Mouse (Mus musculus) forebrain, postnatal 0 days (tissue): ENCODE data around the gene Mrtfb. TPM values are rescaled to one million over a fixed set of nuclear protein-coding genes. Genes with fewer than 3 reads are reported as not detected.
A peak's percentile ranks its signal among the peaks of the same experiment; 100 is the strongest.

Source experiments
- ATAC-seq: fragments of 200-750 bp; cut with Nextera tagmentation; 2 replicates; pipeline ENCODE4 v1.8.0; 2017; ENCODE audit warnings: mild to moderate bottlenecking, moderate library complexity
- DNase-seq: peaks from one replicate; pipeline ENCODE4 v3.0.0-alpha.2; 2015
- H3K27ac ChIP-seq: fragments of 300-500 bp; sonication (generic); 2 replicates; pipeline ENCODE4 v1.5.1; 2014; ENCODE audit warnings: low read depth, mild to moderate bottlenecking, antibody characterized with exemption, low read length, moderate library complexity, mixed read lengths
- H3K27me3 ChIP-seq: fragments of 300-500 bp; sonication (generic); 2 replicates; pipeline ENCODE4 v1.6.1; 2014; ENCODE audit warnings: mild to moderate bottlenecking, low read length, mixed read lengths; ENCODE audit not compliant: insufficient read depth
- H3K36me3 ChIP-seq: fragments of 300-500 bp; sonication (generic); 2 replicates; pipeline ENCODE4 v1.6.1; 2014; ENCODE audit warnings: mild to moderate bottlenecking, moderate library complexity; ENCODE audit not compliant: insufficient read depth
- H3K4me1 ChIP-seq: fragments of 300-500 bp; sonication (generic); 2 replicates; pipeline ENCODE4 v1.6.1; 2014; ENCODE audit warnings: antibody characterized with exemption; ENCODE audit not compliant: insufficient read depth
- H3K4me2 ChIP-seq: fragments of 300-500 bp; sonication (generic); 2 replicates; pipeline ENCODE4 v1.6.1; 2014; ENCODE audit warnings: low read depth, mild to moderate bottlenecking, moderate library complexity
- H3K4me3 ChIP-seq: fragments of 300-500 bp; sonication (generic); 2 replicates; pipeline ENCODE4 v1.5.1; 2014; ENCODE audit warnings: low read depth, low read length, mixed read lengths
- H3K9ac ChIP-seq: fragments of 300-500 bp; sonication (generic); 2 replicates; pipeline ENCODE4 v1.6.1; 2014; ENCODE audit warnings: mild to moderate bottlenecking
- H3K9me3 ChIP-seq: fragments of 300-500 bp; sonication (generic); 2 replicates; pipeline ENCODE4 v1.6.1; 2016; ENCODE audit warnings: low read length
- CTCF ChIP-seq: sonication (generic); IDR thresholded peaks from 2 replicates; pipeline ENCODE4 v1.5.1; 2016; ENCODE audit warnings: antibody characterized with exemption, control low read depth, low read depth
- WGBS: fragments of 180-500 bp; shearing (Covaris S2); extraction: QIAGEN DNeasy Blood & Tissue Kit; methylation state at CpG from one replicate; pipeline ENCODE4 v1.1.7; 2014; 5-methylcytosine and 5-hydroxymethylcytosine counted together
- polyA plus RNA-seq: library from polyadenylated mRNA; unstranded; fragments of >200 nt; fragmentation: Nextera tagmentation; extraction: Ambion mirVana; gene quantifications from 2 replicates; pipeline ENCODE4 v1.2.1, GENCODE M21; 2015
- total RNA-seq: library from RNA; depleted of rRNA; stranded (reverse); fragments of >200 nt; gene quantifications from 2 replicates; pipeline ENCODE4 v1.2.3, GENCODE M21; 2014

Gene Mrtfb
- total and polyA plus RNA-seq, 2 experiments from 2014 or later: 21.9 to 32.3 TPM

DNA sequence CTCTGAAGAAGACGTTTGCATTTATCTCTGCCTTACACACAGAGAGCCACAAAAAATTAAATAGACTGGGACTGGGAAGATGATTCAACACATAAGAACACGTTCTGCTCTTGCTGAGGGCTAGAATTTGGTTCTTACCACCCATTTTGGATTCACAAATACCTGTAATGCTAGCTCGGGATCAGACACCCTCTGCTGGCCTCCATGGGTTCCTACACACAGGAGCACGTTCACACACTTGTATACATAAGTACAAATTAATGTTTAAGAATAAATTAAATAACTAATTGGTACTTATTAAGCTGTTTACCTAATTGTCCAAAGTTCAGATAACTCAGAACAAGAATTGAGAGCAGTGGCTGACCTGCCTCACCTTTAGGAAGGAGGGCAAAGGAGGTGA, 155.2 kb downstream of the Mrtfb start:
- H3K4me2 ChIP-seq: no peak overlapping the region
- DNase-seq (no peak), ATAC-seq (no peak)
- no peaks in the 10 kb centered on the region for H3K9me3 ChIP-seq
- H3K9ac ChIP-seq: no peak overlapping the region
- H3K4me3 ChIP-seq: no peak overlapping the region
- no peak for TF ChIP-seq CTCF
- WGBS: 96% methylated on average over 4 of the region's 4 CpGs
- no peak overlapping the region for H3K27ac ChIP-seq
- no peaks in the 10 kb centered on the region for H3K27me3 ChIP-seq
- H3K4me1 ChIP-seq: no peaks in the 10 kb centered on the region
- peaks cover 31% of the 10 kb centered on the region for H3K36me3 ChIP-seq

DNA sequence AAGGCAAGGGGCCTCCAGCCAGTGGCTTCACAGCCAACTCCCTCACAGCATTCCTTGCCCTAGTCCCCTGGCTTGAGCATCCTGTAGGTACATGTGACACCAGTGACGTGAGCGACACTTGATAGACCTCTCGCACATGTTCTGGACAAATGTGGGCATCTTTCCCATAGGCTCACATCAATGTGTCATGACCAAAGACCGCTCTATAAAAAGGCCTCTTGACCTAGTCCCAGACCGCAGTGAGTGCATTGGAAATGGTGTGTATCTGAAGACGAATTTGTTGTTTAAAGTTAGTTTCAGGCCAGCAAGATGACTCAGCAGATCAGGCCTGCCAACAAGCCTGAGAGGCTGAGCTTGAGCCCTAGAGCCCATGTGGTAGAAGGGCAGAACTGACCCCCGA, 158.3 kb downstream of the Mrtfb start:
- DNase-seq (no peak), ATAC-seq (no peak)
- TF ChIP-seq CTCF: no peak
- Histone ChIP-seq H3K4me3 (no peak overlapping the region), H3K27me3 (no peaks in the 10 kb centered on the region), H3K9me3 (no peaks in the 10 kb centered on the region), H3K4me2 (no peak overlapping the region), H3K4me1 (no peaks in the 10 kb centered on the region), H3K9ac (no peak overlapping the region), H3K27ac (no peak overlapping the region), H3K36me3 (peaks cover 20% of the 10 kb centered on the region)
- WGBS: 96% methylated on average over 7 of the region's 7 CpGs

DNA sequence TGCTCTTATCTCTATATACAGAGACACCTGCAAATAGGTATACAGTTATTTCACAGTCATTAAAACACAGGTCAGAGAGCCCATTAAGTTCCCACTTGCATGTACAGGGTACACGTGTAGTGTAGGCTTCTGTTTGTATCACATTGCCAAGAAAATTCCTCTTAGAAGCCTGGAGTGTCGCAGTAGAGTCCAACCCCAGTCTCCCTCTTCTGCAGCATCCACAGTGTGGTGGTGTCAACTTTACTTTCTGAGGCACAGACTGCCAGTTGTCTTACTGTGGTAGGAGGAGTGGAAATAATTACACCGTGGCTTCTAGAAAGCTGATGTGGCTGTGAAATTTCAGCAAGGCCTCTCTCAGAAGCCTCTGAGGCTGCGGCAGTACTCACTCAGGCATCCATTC, 158.7 kb downstream of the Mrtfb start:
- H3K27ac ChIP-seq: no peak overlapping the region
- H3K4me2 ChIP-seq: no peak overlapping the region
- no peak for ATAC-seq
- 89% methylated on average over 4 of the region's 4 CpGs for WGBS
- no peaks in the 10 kb centered on the region for H3K4me1 ChIP-seq
- H3K9me3 ChIP-seq: no peaks in the 10 kb centered on the region
- DNase-seq: no peak
- TF ChIP-seq CTCF: no peak
- no peaks in the 10 kb centered on the region for H3K27me3 ChIP-seq
- no peak overlapping the region for H3K4me3 ChIP-seq
- H3K9ac ChIP-seq: no peak overlapping the region
- H3K36me3 ChIP-seq: peaks cover 20% of the 10 kb centered on the region

DNA sequence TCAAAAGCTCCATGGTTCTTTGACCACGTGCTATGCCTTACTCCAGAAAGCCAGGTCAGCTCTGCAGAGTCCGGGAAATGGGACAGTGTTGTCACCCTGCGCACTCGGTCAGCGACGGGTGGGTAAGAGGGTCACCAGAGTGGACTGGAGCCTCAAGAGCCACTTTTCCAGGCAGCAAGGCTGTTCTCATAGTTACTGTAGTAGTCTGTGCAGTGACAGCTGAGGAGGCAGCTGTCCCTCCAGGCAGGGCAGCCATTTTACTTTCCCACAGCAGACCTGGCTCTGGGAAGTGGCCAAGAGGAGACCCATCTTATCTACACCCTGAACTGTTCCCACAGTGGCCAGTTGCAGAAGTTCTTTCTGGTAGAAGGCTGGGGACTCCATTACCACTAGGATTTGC, 159.2 kb downstream of the Mrtfb start:
- WGBS: 98% methylated on average over 6 of the region's 6 CpGs

DNA sequence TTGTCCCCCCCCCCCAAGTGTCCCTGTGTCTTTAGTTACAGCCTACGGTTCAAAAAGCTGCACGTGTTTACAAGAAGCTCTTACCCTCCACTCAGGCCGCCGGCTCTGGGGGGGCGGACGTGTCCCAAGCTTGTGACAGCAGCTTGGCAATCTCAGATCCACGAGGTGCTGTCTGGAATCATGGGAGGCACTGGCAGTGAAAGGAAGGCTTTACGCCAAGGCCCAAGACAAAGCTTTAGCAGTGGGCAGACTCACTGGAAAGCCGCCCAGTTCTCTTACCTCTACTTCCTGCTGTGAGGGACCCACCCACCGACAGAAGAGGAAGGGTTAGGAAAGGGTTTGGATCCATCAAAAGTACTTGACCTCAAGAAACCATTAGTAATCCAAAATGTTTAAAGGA, 160.2 kb downstream of the Mrtfb start:
- H3K27me3 ChIP-seq: no peaks in the 10 kb centered on the region
- H3K4me2 ChIP-seq: no peak overlapping the region
- H3K4me3 ChIP-seq: no peak overlapping the region
- no peaks in the 10 kb centered on the region for H3K4me1 ChIP-seq
- no peak overlapping the region for H3K9ac ChIP-seq
- DNase-seq: peak; percentile 33
- peaks cover 11% of the 10 kb centered on the region for H3K36me3 ChIP-seq
- no peak for TF ChIP-seq CTCF
- ATAC-seq: peak; percentile 34; the same call in 1 of the 2 replicates
- H3K9me3 ChIP-seq: no peaks in the 10 kb centered on the region
- no peak overlapping the region for H3K27ac ChIP-seq
- 47% methylated on average over 10 of the region's 10 CpGs for WGBS

More for the DNA sequence above, 159.2 kb downstream of the Mrtfb start:
- Histone ChIP-seq H3K9me3 (no peaks in the 10 kb centered on the region), H3K27me3 (no peaks in the 10 kb centered on the region), H3K9ac (no peak overlapping the region), H3K36me3 (peaks cover 20% of the 10 kb centered on the region), H3K4me3 (no peak overlapping the region), H3K4me1 (no peaks in the 10 kb centered on the region), H3K4me2 (no peak overlapping the region), H3K27ac (no peak overlapping the region)
- TF ChIP-seq CTCF: no peak
- DNase-seq (no peak), ATAC-seq (no peak)

DNA sequence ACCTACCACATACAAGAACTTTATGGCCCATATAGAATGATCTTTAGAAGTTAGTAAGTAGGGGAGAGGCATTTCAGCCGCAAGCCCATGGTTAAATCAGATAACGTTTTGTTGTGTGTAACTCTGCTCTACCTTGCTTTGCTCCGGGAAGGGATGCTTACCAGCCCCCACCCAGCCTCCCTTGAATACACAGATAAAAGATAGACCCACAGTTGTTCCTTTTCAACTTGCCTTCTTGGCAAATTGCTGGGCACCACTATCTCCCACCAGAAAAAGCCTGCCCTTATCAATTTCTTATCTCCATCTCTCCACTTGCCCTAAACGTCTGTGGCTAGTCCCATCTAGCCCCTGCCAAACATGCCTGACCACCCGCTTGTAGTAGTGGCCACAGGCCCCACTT, 161.6 kb downstream of the Mrtfb start:
- no peaks in the 10 kb centered on the region for H3K27me3 ChIP-seq
- ATAC-seq (no peak), DNase-seq (no peak)
- no peak overlapping the region for H3K27ac ChIP-seq
- H3K4me3 ChIP-seq: no peak overlapping the region
- WGBS: 93% methylated on average over 5 of the region's 5 CpGs
- peaks cover 1% of the 10 kb centered on the region for H3K36me3 ChIP-seq
- H3K9me3 ChIP-seq: no peaks in the 10 kb centered on the region
- H3K9ac ChIP-seq: no peak overlapping the region
- TF ChIP-seq CTCF: no peak
- no peaks in the 10 kb centered on the region for H3K4me1 ChIP-seq
- H3K4me2 ChIP-seq: no peak overlapping the region

- Histone ChIP-seq H3K4me2 (no peak overlapping the region), H3K36me3 (no peaks in the 10 kb centered on the region), H3K4me3 (no peak overlapping the region), H3K9me3 (no peaks in the 10 kb centered on the region), H3K9ac (no peak overlapping the region), H3K4me1 (no peaks in the 10 kb centered on the region), H3K27ac (no peak overlapping the region), H3K27me3 (no peaks in the 10 kb centered on the region)
- no peak for TF ChIP-seq CTCF
- WGBS: 83% methylated on average over 2 of the region's 2 CpGs
- DNase-seq (no peak), ATAC-seq (no peak)
Observed at GRCm38 (mm10) chr16:13419752-13420151, 163.5 kb downstream of the Mrtfb start.

DNA sequence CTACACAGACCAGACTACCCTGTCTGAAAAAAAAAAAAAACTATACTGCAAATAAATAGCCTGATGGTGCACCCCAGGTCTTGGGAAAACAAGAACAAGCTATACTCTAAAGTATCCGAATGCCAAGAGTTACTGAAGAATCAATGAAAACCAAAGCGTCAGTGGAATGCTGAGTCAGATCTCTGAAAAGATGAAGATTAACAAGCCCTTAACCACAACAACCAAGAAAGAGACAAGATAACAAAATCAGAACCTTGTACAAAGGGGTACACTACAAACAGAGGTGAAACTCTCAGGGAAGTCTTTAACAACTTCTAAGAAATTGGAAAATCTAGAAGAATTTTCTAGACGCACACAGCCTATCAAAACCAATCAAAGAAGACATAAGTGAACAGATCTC, 166.2 kb downstream of the Mrtfb start:
- Histone ChIP-seq H3K36me3 (no peaks in the 10 kb centered on the region), H3K27me3 (no peaks in the 10 kb centered on the region), H3K4me3 (no peak overlapping the region), H3K4me1 (no peaks in the 10 kb centered on the region), H3K9me3 (no peaks in the 10 kb centered on the region), H3K27ac (no peak overlapping the region), H3K9ac (no peak overlapping the region), H3K4me2 (no peak overlapping the region)
- WGBS: 94% methylated on average over 3 of the region's 3 CpGs
- DNase-seq (no peak), ATAC-seq (no peak)
- no peak for TF ChIP-seq CTCF
